Mouse (Mus musculus): Measurements from ENCODE around the gene Lima1. TPM values are rescaled to one million over a fixed set of nuclear protein-coding genes. Genes with fewer than 3 reads are reported as not detected.

Gene Lima1
- polyA plus RNA-seq, 1 experiment from 2014 or later, result 14.5 TPM

GRCm38 (mm10) chr15:99863358-99863757 lies 11.9 kb downstream of the Lima1 start:
- Histone ChIP-seq H3K4me2 (replicated peaks) (no peak overlapping the region), H3K4me3 (replicated peaks; ENCODE audit: low read length) (no peak overlapping the region), H3K9me3 (ENCODE audit: control insufficient read depth, low read length) (no peaks in the 10 kb centered on the region), H3K27me3 (ENCODE audit: control insufficient read depth, insufficient read depth, low read length) (no peaks in the 10 kb centered on the region), H3K36me3 (replicated peaks; ENCODE audit: control insufficient read depth, insufficient read depth) (no peaks in the 10 kb centered on the region), H3K9ac (no peak overlapping the region), H3K4me1 (replicated peaks; ENCODE audit: control insufficient read depth, insufficient read depth, low read length) (0 out of 2 replicates have a peak, but pooled peaks cover 4% of the 10 kb centered on the region), H3K27ac (no peak overlapping the region)
- no peak for DNase-seq (ENCODE audit: low spot score)
- WGBS, result over 99% methylated on average over 6 of the region's 6 CpGs
- no peak for ATAC-seq (ENCODE audit: low FRiP score)

DNA sequence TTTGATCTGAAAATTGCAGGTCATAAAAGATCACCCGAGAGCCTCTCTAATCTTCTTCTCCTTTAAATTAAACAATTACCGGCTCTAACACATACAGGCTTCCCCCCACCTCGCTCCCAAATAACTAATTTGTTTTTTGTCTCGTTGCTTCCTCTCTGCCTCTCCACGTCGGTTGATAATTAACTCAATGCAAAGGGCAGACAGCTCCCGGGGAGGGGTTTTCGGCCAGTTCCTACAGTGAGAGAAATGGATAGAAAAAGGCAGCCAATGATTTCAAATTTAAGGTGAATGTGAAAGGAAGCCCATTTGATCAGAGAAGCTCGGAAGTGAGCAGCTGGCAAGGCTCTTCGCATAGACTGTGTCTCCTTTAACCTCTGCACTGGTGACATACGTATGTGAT lies 12.8 kb downstream of the Lima1 start:
- Histone ChIP-seq H3K4me2 (replicated peaks) (no peak overlapping the region), H3K9me3 (ENCODE audit: control insufficient read depth, low read length) (no peaks in the 10 kb centered on the region), H3K4me3 (replicated peaks; ENCODE audit: low read length) (no peak overlapping the region), H3K4me1 (replicated peaks; ENCODE audit: control insufficient read depth, insufficient read depth, low read length) (0 out of 2 replicates have a peak, but pooled peaks cover 4% of the 10 kb centered on the region), H3K36me3 (replicated peaks; ENCODE audit: control insufficient read depth, insufficient read depth) (no peaks in the 10 kb centered on the region), H3K9ac (no peak overlapping the region), H3K27ac (no peak overlapping the region), H3K27me3 (ENCODE audit: control insufficient read depth, insufficient read depth, low read length) (no peaks in the 10 kb centered on the region)
- DNase-seq (ENCODE audit: low spot score), result no peak
- ATAC-seq (ENCODE audit: low FRiP score), result no peak
- 48% methylated on average over 11 of the region's 11 CpGs for WGBS

DNA sequence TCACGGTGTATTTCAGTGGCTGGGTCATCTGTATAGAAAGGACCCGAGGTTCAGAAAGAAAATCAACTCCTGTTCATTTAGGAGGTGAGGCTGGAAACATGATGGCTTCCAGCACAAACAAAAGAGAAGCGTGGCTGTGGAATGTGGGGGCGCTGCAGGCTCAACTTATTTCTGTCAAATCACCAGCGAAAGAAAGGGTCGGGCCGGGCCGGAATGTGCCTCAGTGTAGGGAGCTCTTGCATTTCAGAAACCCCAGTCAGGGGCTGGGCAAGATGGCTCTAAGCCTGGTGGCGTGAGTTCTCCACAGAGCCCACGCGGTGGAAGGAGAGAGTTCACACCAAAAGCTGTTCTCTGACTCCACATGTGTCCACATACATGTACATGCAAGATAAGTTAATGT lies 13.3 kb downstream of the Lima1 start:
- Histone ChIP-seq H3K27me3 (ENCODE audit: control insufficient read depth, insufficient read depth, low read length) (no peaks in the 10 kb centered on the region), H3K4me2 (replicated peaks) (no peak overlapping the region), H3K4me3 (replicated peaks; ENCODE audit: low read length) (no peak overlapping the region), H3K27ac (no peak overlapping the region), H3K9me3 (ENCODE audit: control insufficient read depth, low read length) (no peaks in the 10 kb centered on the region), H3K36me3 (replicated peaks; ENCODE audit: control insufficient read depth, insufficient read depth) (no peaks in the 10 kb centered on the region), H3K9ac (no peak overlapping the region), H3K4me1 (replicated peaks; ENCODE audit: control insufficient read depth, insufficient read depth, low read length) (0 out of 2 replicates have a peak, but pooled peaks cover 4% of the 10 kb centered on the region)
- 42% methylated on average over 11 of the region's 11 CpGs for WGBS
- DNase-seq (ENCODE audit: low spot score) (peak; percentile 40), ATAC-seq (ENCODE audit: low FRiP score) (no peak)

GRCm38 (mm10) chr15:99861536-99861935 lies 13.7 kb downstream of the Lima1 start:
- no peak overlapping the region for H3K4me3 ChIP-seq (replicated peaks; ENCODE audit: low read length)
- H3K4me2 ChIP-seq (replicated peaks), result no peak overlapping the region
- no peak overlapping the region for H3K9ac ChIP-seq
- H3K27me3 ChIP-seq (ENCODE audit: control insufficient read depth, insufficient read depth, low read length), result no peaks in the 10 kb centered on the region
- no peak overlapping the region for H3K27ac ChIP-seq
- 0 out of 2 replicates have a peak, but pooled peaks cover 4% of the 10 kb centered on the region for H3K4me1 ChIP-seq (replicated peaks; ENCODE audit: control insufficient read depth, insufficient read depth, low read length)
- ATAC-seq (ENCODE audit: low FRiP score) (no peak), DNase-seq (ENCODE audit: low spot score) (no peak)
- H3K36me3 ChIP-seq (replicated peaks; ENCODE audit: control insufficient read depth, insufficient read depth), result no peaks in the 10 kb centered on the region
- 77% methylated on average over 6 of the region's 6 CpGs for WGBS
- H3K9me3 ChIP-seq (ENCODE audit: control insufficient read depth, low read length), result no peaks in the 10 kb centered on the region

DNA sequence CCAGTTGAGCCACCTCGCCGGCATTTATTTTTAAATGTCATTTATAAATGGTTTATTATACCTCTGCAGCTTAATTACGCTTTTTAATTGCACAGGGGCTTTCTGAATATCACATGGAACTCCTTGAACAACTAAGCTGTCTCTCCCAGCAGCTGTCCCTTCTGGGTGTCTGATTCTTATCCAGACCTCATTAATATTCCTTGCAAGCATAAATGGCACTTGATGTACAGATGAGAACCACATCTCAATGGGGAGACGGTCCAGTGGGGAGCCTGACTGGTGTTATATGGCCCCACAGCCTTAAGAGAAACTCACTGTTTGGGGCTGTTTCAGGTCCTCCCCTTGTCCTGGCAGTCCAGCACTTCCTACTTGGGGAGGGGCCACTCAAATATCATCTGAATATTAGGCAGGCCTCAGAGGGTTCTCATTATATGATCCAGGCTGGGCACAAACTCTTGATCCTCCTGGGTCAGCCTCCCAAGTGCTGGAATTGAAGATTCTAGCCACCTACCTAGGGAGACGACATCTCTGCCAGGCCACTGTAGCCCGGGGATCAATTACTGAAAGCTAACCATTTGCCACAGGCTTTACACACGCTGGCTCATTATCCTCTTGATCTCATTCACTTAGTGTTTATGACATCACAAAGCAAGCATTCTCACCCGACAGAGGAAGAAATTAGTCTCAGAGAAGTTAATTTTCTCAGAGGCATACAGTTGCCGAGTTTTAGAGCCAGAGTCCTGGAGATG lies 15.4 kb downstream of the Lima1 start:
- H3K4me3 ChIP-seq (replicated peaks; ENCODE audit: low read length), result no peak overlapping the region
- ATAC-seq (ENCODE audit: low FRiP score), result no peak
- 34% methylated on average over 9 of the region's 9 CpGs for WGBS
- peak overlapping the region; percentile 52 for H3K27ac ChIP-seq
- H3K9me3 ChIP-seq (ENCODE audit: control insufficient read depth, low read length), result no peaks in the 10 kb centered on the region
- no peaks in the 10 kb centered on the region for H3K27me3 ChIP-seq (ENCODE audit: control insufficient read depth, insufficient read depth, low read length)
- DNase-seq (ENCODE audit: low spot score), result no peak
- H3K4me2 ChIP-seq (replicated peaks), result no peak overlapping the region
- H3K9ac ChIP-seq, result no peak overlapping the region
- H3K36me3 ChIP-seq (replicated peaks; ENCODE audit: control insufficient read depth, insufficient read depth), result no peaks in the 10 kb centered on the region
- 0 out of 2 replicates have a peak, but pooled peaks cover 4% of the 10 kb centered on the region for H3K4me1 ChIP-seq (replicated peaks; ENCODE audit: control insufficient read depth, insufficient read depth, low read length)

- no peak for DNase-seq (ENCODE audit: low spot score)
- H3K9me3 ChIP-seq (ENCODE audit: control insufficient read depth, low read length), result no peaks in the 10 kb centered on the region
- 66% methylated on average over 8 of the region's 8 CpGs for WGBS
- no peak overlapping the region for H3K9ac ChIP-seq
- no peaks in the 10 kb centered on the region for H3K36me3 ChIP-seq (replicated peaks; ENCODE audit: control insufficient read depth, insufficient read depth)
- 0 out of 2 replicates have a peak, but pooled peaks cover 4% of the 10 kb centered on the region for H3K4me1 ChIP-seq (replicated peaks; ENCODE audit: control insufficient read depth, insufficient read depth, low read length)
- ATAC-seq (ENCODE audit: low FRiP score), result no peak
- H3K4me2 ChIP-seq (replicated peaks), result no peak overlapping the region
- H3K4me3 ChIP-seq (replicated peaks; ENCODE audit: low read length), result no peak overlapping the region
- H3K27ac ChIP-seq, result no peak overlapping the region
- H3K27me3 ChIP-seq (ENCODE audit: control insufficient read depth, insufficient read depth, low read length), result no peaks in the 10 kb centered on the region
Measured at GRCm38 (mm10) chr15:99857479-99857878, 17.8 kb downstream of the Lima1 start.

DNA sequence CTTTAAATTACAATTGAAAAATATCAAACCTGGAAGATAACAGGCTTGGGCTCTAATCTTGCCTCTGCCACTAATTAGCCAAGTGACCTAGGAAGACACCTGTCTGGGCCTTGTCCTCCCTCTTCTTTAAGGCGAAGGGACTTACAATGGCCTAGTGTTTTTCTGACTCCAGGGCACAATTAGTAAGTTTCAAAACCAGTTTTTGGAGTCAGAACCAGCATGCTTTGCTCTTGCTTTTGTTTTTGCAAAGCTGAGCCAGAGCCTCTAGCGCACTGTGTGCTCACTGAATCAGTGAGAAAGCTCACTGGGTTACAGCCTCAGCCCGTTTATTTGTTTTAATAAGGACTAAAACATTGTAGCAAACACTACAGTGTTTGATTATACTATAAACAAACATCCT lies 20.1 kb downstream of the Lima1 start:
- 73% methylated on average over 3 of the region's 3 CpGs for WGBS
- no peak overlapping the region for H3K4me3 ChIP-seq (replicated peaks; ENCODE audit: low read length)
- H3K36me3 ChIP-seq (replicated peaks; ENCODE audit: control insufficient read depth, insufficient read depth), result no peaks in the 10 kb centered on the region
- H3K9ac ChIP-seq, result no peak overlapping the region
- no peaks in the 10 kb centered on the region for H3K9me3 ChIP-seq (ENCODE audit: control insufficient read depth, low read length)
- H3K27me3 ChIP-seq (ENCODE audit: control insufficient read depth, insufficient read depth, low read length), result no peaks in the 10 kb centered on the region
- no peak overlapping the region for H3K4me2 ChIP-seq (replicated peaks)
- ATAC-seq (ENCODE audit: low FRiP score) (no peak), DNase-seq (ENCODE audit: low spot score) (no peak)
- H3K4me1 ChIP-seq (replicated peaks; ENCODE audit: control insufficient read depth, insufficient read depth, low read length), result 0 out of 2 replicates have a peak, but pooled peaks cover 4% of the 10 kb centered on the region
- no peak overlapping the region for H3K27ac ChIP-seq

DNA sequence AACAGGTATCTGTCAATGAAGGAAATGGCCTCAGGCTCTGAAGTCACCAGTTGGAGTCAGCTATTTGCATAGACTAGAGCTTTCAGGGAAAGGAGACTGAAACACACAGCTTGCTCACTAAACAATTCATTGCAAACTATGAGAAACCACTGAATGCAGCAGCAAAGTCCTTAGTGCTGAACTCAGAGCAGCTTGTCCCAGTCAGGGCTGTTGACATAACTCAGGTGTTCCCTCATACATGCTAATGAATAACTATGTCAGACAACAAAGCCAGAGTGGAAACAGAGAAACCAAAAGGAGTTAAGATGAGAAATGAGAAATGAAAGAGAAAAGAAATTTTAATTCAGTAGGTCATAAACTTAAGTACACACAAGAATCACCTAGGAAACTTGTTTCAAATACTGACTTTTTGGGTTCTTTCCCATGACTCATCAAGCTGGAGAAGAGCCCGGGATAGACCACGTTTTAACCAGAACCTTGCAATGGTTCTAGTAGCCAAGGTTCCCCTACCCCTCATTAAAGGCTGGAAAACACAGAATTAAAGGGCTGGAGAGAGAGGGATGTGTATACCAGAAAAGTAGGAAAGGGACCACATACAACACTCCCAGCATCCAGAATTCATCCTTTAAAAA lies 22.5 kb downstream of the Lima1 start:
- no peaks in the 10 kb centered on the region for H3K36me3 ChIP-seq (replicated peaks; ENCODE audit: control insufficient read depth, insufficient read depth)
- 0 out of 2 replicates have a peak, but pooled peaks cover 3% of the 10 kb centered on the region for H3K4me1 ChIP-seq (replicated peaks; ENCODE audit: control insufficient read depth, insufficient read depth, low read length)
- no peak overlapping the region for H3K4me3 ChIP-seq (replicated peaks; ENCODE audit: low read length)
- H3K27me3 ChIP-seq (ENCODE audit: control insufficient read depth, insufficient read depth, low read length), result no peaks in the 10 kb centered on the region
- DNase-seq (ENCODE audit: low spot score) (no peak), ATAC-seq (ENCODE audit: low FRiP score) (no peak)
- H3K4me2 ChIP-seq (replicated peaks), result no peak overlapping the region
- no peak overlapping the region for H3K9ac ChIP-seq
- H3K27ac ChIP-seq, result no peak overlapping the region
- 91% methylated on average over 2 of the region's 2 CpGs for WGBS
- H3K9me3 ChIP-seq (ENCODE audit: control insufficient read depth, low read length), result no peaks in the 10 kb centered on the region

GRCm38 (mm10) chr15:99850265-99850664 lies 25.0 kb downstream of the Lima1 start:
- no peak overlapping the region for H3K4me3 ChIP-seq (replicated peaks; ENCODE audit: low read length)
- no peaks in the 10 kb centered on the region for H3K36me3 ChIP-seq (replicated peaks; ENCODE audit: control insufficient read depth, insufficient read depth)
- no peaks in the 10 kb centered on the region for H3K9me3 ChIP-seq (ENCODE audit: control insufficient read depth, low read length)
- 71% methylated on average over 3 of the region's 3 CpGs for WGBS
- no peak overlapping the region for H3K4me2 ChIP-seq (replicated peaks)
- 0 out of 2 replicates have a peak, but pooled peaks cover 3% of the 10 kb centered on the region for H3K4me1 ChIP-seq (replicated peaks; ENCODE audit: control insufficient read depth, insufficient read depth, low read length)
- DNase-seq (ENCODE audit: low spot score), result no peak
- no peak overlapping the region for H3K27ac ChIP-seq
- no peaks in the 10 kb centered on the region for H3K27me3 ChIP-seq (ENCODE audit: control insufficient read depth, insufficient read depth, low read length)
- no peak overlapping the region for H3K9ac ChIP-seq
- no peak for ATAC-seq (ENCODE audit: low FRiP score)
